Mouse (Mus musculus) heart, embryonic 10.5 days (tissue): ENCODE data around the gene Orai1. TPM values are rescaled to one million over a fixed set of nuclear protein-coding genes. Genes with fewer than 3 reads are reported as not detected.
"Not testable (repeated sequence)": the region's sequence is repeated elsewhere in the genome, so short reads cannot be mapped to it uniquely, and the experiment has no call there.

Experiments
- DNase-seq: peaks from one replicate; pipeline ENCODE4 v3.0.0-alpha.2; 2017; ENCODE audit warnings: low spot score
- H3K27ac ChIP-seq: fragments of 300-500 bp; sonication (generic); 2 replicates; pipeline ENCODE4 v1.5.1; 2016; ENCODE audit warnings: mild to moderate bottlenecking
- H3K27me3 ChIP-seq: fragments of 300-500 bp; sonication (generic); 2 replicates; pipeline ENCODE4 v1.6.1; 2016; ENCODE audit warnings: mild to moderate bottlenecking; ENCODE audit not compliant: poor library complexity, insufficient read depth, severe bottlenecking
- H3K36me3 ChIP-seq: fragments of 300-500 bp; sonication (generic); 2 replicates; pipeline ENCODE4 v1.6.1; 2016; ENCODE audit warnings: mild to moderate bottlenecking, moderate library complexity
- H3K4me1 ChIP-seq: fragments of 300-500 bp; sonication (generic); 2 replicates; pipeline ENCODE4 v1.6.1; 2016; ENCODE audit warnings: mild to moderate bottlenecking
- H3K4me3 ChIP-seq: fragments of 300-500 bp; sonication (generic); 2 replicates; pipeline ENCODE4 v1.5.1; 2016; ENCODE audit warnings: mild to moderate bottlenecking, moderate library complexity
- H3K9me3 ChIP-seq: fragments of 300-500 bp; sonication (generic); 2 replicates; pipeline ENCODE4 v1.6.1; 2016; ENCODE audit warnings: mild to moderate bottlenecking, moderate library complexity
- WGBS: fragments of 180-500 bp; shearing (Covaris S2); methylation state at CpG from one replicate; pipeline ENCODE4 v1.1.7; 2016; 5-methylcytosine and 5-hydroxymethylcytosine counted together
- polyA plus RNA-seq: library from polyadenylated mRNA; unstranded; fragments of >200 nt; fragmentation: Nextera tagmentation; extraction: Ambion mirVana; gene quantifications from 2 replicates; pipeline ENCODE4 v1.2.1, GENCODE M21; 2016

Orai1 gene
- polyA plus RNA-seq, 1 experiment from 2014 or later, result 14.4 TPM

- H3K27ac ChIP-seq, result no peak overlapping the region
Measured at GRCm38 (mm10) chr5:123045561-123046295, 30.9 kb downstream of the Orai1 start.

DNA sequence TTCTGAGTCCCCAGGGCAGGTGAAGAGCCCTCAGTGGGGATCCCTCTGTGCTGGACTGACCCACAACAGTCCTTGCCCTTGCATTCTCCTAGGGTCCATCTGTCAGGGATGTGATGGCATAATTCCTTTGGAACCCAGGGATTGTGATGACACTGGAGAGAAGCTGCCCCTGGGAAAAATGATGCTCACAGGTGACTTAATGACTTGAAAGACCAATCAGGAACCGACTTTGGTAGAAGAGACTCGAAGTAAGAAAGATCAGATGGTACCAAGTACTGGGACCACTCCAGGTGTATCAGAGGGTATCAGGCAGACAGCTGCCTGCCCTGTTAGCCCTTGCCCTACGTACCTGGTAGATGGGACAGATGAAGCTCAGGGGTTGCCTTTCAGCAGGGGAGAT is 32.0 kb downstream of the Orai1 start, which contains the start of gene Morn3:
Gene Morn3 (minus strand): TSS at position 101 of the 400 bp plus-strand sequence.
- WGBS, result 67% methylated on average over 3 of the region's 3 CpGs

More at GRCm38 (mm10) chr5:123045561-123046295, 30.9 kb downstream of the Orai1 start:
- Histone ChIP-seq H3K27me3 (no peaks in the 10 kb centered on the region), H3K4me1 (peaks cover 15% of the 10 kb centered on the region), H3K4me3 (no peak overlapping the region), H3K36me3 (no peaks in the 10 kb centered on the region), H3K9me3 (no peaks in the 10 kb centered on the region)
- 25% methylated on average over 9 of the region's 9 CpGs for WGBS
- DNase-seq, result peak; percentile 79

GRCm38 (mm10) chr5:123049271-123049670 is 34.4 kb downstream of the Orai1 start:
- 9% methylated on average over 12 of the region's 12 CpGs for WGBS
- H3K27me3 ChIP-seq, result no peaks in the 10 kb centered on the region
- peak overlapping the region; percentile 78 for H3K27ac ChIP-seq
- H3K36me3 ChIP-seq, result no peaks in the 10 kb centered on the region
- no peaks in the 10 kb centered on the region for H3K9me3 ChIP-seq
- H3K4me3 ChIP-seq, result peak overlapping the region; percentile 50
- peak; percentile 85 for DNase-seq
- peaks cover 10% of the 10 kb centered on the region for H3K4me1 ChIP-seq

More for the DNA sequence above, 32.0 kb downstream of the Orai1 start, which contains the start of gene Morn3:
- Histone ChIP-seq H3K4me1 (peaks cover 10% of the 10 kb centered on the region), H3K4me3 (no peak within 1 kb of the TSS), H3K27me3 (no peaks in the 10 kb centered on the region), H3K9me3 (no peaks in the 10 kb centered on the region), H3K36me3 (no peaks in the 10 kb centered on the region), H3K27ac (no peak within 1 kb of the TSS)
- DNase-seq, result no peak

DNA sequence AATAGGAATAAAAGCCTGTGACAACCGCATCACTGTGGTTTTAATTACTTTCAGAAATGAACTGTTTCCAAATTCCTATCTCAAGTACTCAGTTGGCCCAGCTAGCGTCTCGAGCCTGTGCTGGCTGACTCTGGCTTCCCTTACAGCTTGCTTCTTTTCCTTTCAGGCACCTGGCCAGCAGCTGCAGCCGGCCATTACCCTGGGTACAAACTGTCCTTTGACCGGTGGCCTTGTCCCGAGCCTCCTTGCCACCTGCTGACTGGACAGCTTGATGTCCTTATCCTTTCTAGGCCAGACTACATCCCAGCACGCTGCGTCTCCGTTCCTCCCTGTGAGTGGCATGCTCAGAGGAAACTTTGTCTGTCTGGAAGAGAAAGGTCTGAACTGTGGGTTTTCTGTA is 36.0 kb downstream of the Orai1 start:
- Histone ChIP-seq H3K36me3 (no peaks in the 10 kb centered on the region), H3K27ac (no peak overlapping the region), H3K27me3 (no peaks in the 10 kb centered on the region), H3K4me3 (no peak overlapping the region), H3K9me3 (no peaks in the 10 kb centered on the region), H3K4me1 (peaks cover 10% of the 10 kb centered on the region)
- WGBS, result 80% methylated on average over 9 of the region's 9 CpGs
- DNase-seq, result no peak

DNA sequence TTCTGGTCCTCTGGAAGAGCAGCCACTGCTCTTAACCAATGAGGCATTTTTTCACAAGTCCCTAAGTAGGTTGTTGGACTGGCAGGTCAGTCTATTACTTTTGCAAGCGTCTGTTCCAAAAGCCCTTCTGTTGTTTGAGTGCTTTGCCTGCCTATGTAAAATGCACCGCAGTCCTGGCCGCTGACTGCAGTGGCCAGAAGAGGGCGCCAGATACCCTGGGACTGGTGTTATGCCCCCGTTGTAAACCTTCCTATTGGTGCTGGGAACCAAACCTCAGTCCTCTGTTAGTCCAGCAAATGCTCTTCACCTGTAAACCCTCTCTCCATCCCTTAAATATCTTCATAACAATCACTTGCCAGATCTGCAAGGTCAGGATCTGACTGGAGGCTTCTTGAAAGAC is 36.9 kb downstream of the Orai1 start:
- 69% methylated on average over 5 of the region's 5 CpGs for WGBS
- H3K27me3 ChIP-seq, result no peaks in the 10 kb centered on the region
- no peaks in the 10 kb centered on the region for H3K9me3 ChIP-seq
- no peaks in the 10 kb centered on the region for H3K36me3 ChIP-seq
- DNase-seq, result no peak
- H3K27ac ChIP-seq, result no peak overlapping the region
- H3K4me1 ChIP-seq, result peaks cover 10% of the 10 kb centered on the region
- no peak overlapping the region for H3K4me3 ChIP-seq

DNA sequence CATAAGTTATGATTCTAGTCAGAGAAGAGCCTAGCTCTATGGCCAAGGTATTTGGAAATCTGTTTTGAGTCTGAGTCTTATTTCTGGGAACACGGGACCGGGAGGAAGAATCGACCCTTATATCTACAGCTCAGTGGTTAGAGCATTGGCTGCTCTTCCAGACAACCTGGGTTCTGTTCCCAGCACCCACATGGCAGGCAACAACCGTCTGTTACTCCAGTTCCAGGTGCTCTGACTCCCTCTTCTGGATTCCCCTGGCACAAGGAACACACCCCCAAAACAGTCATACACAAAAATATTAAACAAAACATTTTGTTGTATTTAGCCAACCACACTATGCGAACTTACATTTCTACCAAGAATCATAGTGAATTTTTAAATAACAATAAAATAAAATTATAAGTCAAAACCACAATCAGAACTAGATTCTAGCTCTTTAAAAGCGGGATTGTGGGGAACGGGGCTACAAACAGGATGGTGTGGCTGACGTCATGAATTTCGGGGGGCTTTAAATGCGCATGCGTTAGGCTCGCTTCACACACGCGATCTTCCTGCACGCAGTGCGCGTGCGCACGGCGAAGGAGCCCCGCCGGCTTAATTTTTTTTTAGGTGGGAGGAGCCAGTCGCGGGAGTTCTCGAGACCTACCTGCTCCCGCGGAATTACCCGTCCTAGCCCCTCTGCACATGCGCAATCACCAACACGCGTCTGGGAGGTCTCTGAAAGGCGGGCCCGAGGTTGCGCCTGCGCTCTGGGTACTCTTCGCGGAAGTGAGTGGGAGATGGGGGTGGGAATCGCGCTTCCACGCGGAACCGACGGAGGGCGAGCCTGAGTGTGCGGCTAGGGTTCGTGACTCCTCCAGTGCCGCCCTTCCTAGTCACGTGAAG is 42.7 kb downstream of the Orai1 start:
- peak; percentile 100 for DNase-seq
- Histone ChIP-seq H3K4me1 (peaks cover 16% of the 10 kb centered on the region), H3K4me3 (peak overlapping the region; percentile 53), H3K36me3 (no peaks in the 10 kb centered on the region), H3K27ac (peak overlapping the region; percentile 89), H3K9me3 (no peaks in the 10 kb centered on the region), H3K27me3 (no peaks in the 10 kb centered on the region)
- WGBS, result 7% methylated on average over 48 of the region's 48 CpGs

GRCm38 (mm10) chr5:123058251-123059102 is 43.6 kb downstream of the Orai1 start:
- H3K36me3 ChIP-seq, result no peaks in the 10 kb centered on the region
- peaks cover 16% of the 10 kb centered on the region for H3K4me1 ChIP-seq
- H3K27me3 ChIP-seq, result no peaks in the 10 kb centered on the region
- H3K27ac ChIP-seq, result peak overlapping the region; percentile 89
- DNase-seq, result no peak
- WGBS, result 43% methylated on average over 16 of the region's 16 CpGs
- H3K4me3 ChIP-seq, result peak overlapping the region; percentile 53
- H3K9me3 ChIP-seq, result no peaks in the 10 kb centered on the region

GRCm38 (mm10) chr5:123059757-123060520 is 45.1 kb downstream of the Orai1 start:
- H3K4me1 ChIP-seq, result peaks cover 16% of the 10 kb centered on the region
- peak overlapping the region; percentile 41; the same call in 1 of the 2 replicates for H3K4me3 ChIP-seq
- H3K27me3 ChIP-seq, result no peaks in the 10 kb centered on the region
- H3K36me3 ChIP-seq, result no peaks in the 10 kb centered on the region
- peak overlapping the region; percentile 78 for H3K27ac ChIP-seq
- 14% methylated on average over 14 of the region's 14 CpGs for WGBS
- no peaks in the 10 kb centered on the region for H3K9me3 ChIP-seq
- DNase-seq, result no peak

DNA sequence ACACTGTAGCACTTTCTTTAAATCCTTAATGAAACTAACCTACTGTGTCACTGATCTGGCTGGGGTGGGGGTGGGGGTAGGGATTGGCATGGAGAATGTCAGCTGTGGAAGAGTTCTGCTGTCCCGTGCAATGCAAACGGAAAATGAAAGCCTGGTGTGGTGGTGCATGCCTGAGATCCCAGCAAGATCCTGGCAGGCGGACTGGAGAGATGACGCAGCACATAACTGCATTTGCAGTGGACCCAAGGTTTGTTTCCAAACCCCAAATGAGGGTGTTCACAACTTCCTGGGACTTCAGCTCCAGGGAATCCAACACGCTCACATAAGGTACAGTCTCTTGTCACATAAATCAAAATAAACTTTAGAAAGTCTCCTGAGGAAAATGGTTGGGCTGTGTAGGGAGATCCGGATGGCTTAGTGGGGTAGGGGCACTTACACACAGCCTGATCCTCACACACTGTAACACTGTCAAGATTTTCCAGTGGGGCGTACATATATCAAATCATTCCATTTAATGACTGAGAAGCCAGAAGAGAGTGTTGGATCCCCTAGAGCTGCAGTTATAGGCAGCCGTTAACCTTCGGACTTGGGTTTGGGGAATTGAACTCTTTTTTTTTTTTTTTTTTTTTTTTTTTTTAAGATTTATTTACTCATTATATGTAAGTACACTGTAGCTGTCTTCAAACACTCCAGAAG is 46.0 kb downstream of the Orai1 start:
- no peaks in the 10 kb centered on the region for H3K27me3 ChIP-seq
- no peaks in the 10 kb centered on the region for H3K9me3 ChIP-seq
- peak overlapping the region; percentile 41 for H3K4me3 ChIP-seq
- WGBS, result 63% methylated on average over 9 of the region's 9 CpGs
- peak overlapping the region; percentile 78 for H3K27ac ChIP-seq
- no peaks in the 10 kb centered on the region for H3K36me3 ChIP-seq
- no peak for DNase-seq
- H3K4me1 ChIP-seq, result peaks cover 16% of the 10 kb centered on the region

- H3K4me1 ChIP-seq, result peaks cover 16% of the 10 kb centered on the region
- not testable (repeated sequence) for DNase-seq, H3K36me3 ChIP-seq, H3K4me3 ChIP-seq, H3K27ac ChIP-seq, H3K27me3 ChIP-seq, H3K9me3 ChIP-seq
- WGBS, result 80% methylated on average over 6 of the region's 6 CpGs
Measured at GRCm38 (mm10) chr5:123061402-123061749, 46.5 kb downstream of the Orai1 start.

DNA sequence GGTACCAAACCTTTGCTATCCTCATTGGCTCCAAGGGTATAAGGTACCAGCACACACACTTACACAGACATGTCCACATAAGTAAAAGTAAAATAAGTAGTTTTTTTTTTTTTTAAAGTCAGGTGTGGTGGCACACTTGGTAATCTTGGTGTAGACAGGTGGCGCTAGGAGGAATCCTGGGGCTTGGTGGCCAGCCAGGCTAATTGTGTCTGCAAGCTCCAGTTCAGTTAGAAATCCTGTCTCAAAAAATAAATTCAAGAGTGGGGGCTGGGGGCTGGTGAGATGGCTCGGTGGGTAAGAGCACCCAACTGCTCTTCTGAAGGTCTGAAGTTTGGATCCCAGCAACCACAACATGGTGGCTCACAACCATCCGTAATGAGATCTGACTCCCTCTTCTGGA is 48.3 kb downstream of the Orai1 start:
- Histone ChIP-seq H3K4me3 (no peak overlapping the region), H3K4me1 (peaks cover 21% of the 10 kb centered on the region), H3K9me3 (no peaks in the 10 kb centered on the region), H3K27me3 (no peaks in the 10 kb centered on the region), H3K36me3 (no peaks in the 10 kb centered on the region), H3K27ac (no peak overlapping the region)
- no peak for DNase-seq
- WGBS, result 89% methylated on average over 3 of the region's 3 CpGs
